Mouse (Mus musculus): ENCODE data around the gene Osbp2.

DNA sequence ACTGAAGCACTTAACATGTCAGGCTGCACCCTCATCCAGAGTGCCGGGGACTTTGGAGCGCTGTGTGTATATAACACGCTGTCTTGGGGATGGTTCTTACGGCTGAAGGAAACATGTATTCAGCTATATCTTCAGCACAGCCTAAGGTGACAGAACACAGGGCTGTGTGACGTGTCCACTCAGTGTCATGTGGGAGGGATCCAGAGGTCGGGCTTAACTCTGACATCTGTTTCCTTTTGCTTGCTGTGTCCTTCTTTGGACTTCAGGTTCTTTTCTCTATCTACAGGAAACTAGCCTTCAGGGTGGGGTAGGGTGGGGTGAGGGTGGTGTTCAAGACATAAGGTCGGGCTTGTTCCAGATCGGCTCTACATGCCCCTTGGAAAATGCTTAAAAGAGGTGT, 156.6 kb downstream of the Osbp2 start:
- TF ChIP-seq CTCF (IDR thresholded peaks at IDR 0.05; ENCODE audit: extremely low read depth, insufficient read length, insufficient replicate concordance, low read depth, low read length) (no peak), POLR2A (IDR thresholded peaks at IDR 0.05; ENCODE audit: low read depth, low read length) (no peak)

Data from small intestine, adult 2 months (tissue).